Mouse (Mus musculus): Measurements from ENCODE around the gene Ttc5.
"Not testable (repeated sequence)": the region's sequence is repeated elsewhere in the genome, so short reads cannot be mapped to it uniquely, and the experiment has no call there.

Ttc5 gene

GRCm38 (mm10) chr14:50771342-50771741 lies 14.0 kb downstream of the Ttc5 start:
- no peak for DNase-seq (ENCODE audit: low read depth)

GRCm38 (mm10) chr14:50765736-50766135 lies 19.6 kb downstream of the Ttc5 start:
- no peak for DNase-seq (ENCODE audit: low read depth)

GRCm38 (mm10) chr14:50758416-50759085 lies 26.8 kb downstream of the Ttc5 start:
- no peak for DNase-seq (ENCODE audit: low read depth)

- DNase-seq (ENCODE audit: low read depth) = no peak
Measured at GRCm38 (mm10) chr14:50744994-50745393, 40.3 kb downstream of the Ttc5 start, which contains the start of gene Olfr749. Olfr749 (minus strand) TSS chr14:50745094.

- no peak for DNase-seq (ENCODE audit: low read depth)
Measured at GRCm38 (mm10) chr14:50741584-50741983, 43.7 kb downstream of the Ttc5 start.

- no peak for DNase-seq (ENCODE audit: low read depth)
Measured at GRCm38 (mm10) chr14:50740334-50740733, 45.0 kb downstream of the Ttc5 start.

GRCm38 (mm10) chr14:50722371-50722770 lies 62.9 kb downstream of the Ttc5 start:
- DNase-seq (ENCODE audit: low read depth) = not testable (repeated sequence)

GRCm38 (mm10) chr14:50719875-50720274 lies 65.4 kb downstream of the Ttc5 start:
- DNase-seq (ENCODE audit: low read depth) = not testable (repeated sequence)

All from induced T-regulatory cell, adult 2 months (primary cell).